ENCODE assay signal across 8 mouse cellular contexts in the genomic region with DNA sequence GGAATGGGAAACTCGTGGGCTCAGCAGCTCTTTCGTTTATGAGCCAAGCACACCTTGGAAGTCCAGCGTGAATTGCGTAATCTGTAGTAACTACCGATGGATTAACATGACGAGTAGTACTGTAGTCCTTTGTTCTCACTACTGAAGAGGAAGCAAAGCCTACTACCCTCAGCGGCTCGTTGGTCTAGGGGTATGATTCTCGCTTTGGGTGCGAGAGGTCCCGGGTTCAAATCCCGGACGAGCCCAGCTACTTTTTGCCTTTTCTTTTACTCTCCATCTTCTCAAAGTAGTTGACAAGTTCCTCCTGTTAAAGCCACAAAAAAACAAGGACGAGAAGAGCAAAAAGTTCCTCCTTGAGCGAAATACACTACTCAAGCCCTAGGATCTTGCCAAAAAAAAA. TPM values are rescaled to one million over a fixed set of nuclear protein-coding genes. Genes with fewer than 3 reads are reported as not detected.
DNase-seq lines count a peak whose midpoint lies in the region; ATAC-seq and TF ChIP-seq lines count a peak whose summit lies in the region.

No protein-coding gene starts in this region.

- ATAC-seq in forebrain, embryonic 14.5 days = peak; percentile 50; the same call in 1 of the 2 replicates
- ATAC-seq in hindbrain, embryonic 14.5 days (ENCODE audit: low FRiP score) = peak; percentile 35; the same call in 1 of the 2 replicates

- in situ Hi-C loops in ES-E14 (cut with MboI; ENCODE audit: low sequenced_read_pairs in 2 of 2, unreplicated experiment in 2 of 2) = loop anchor here in 1 of 2 experiments (10.0 kb wide), 1 partner anchor 123 kb away; no protein-coding TSS in a partner anchor

- no peak overlapping the region for H3K27ac ChIP-seq in ES-E14 (ENCODE audit: insufficient read depth, low read depth, low read length, poor library complexity, severe bottlenecking)
- H3K27ac ChIP-seq in forebrain, embryonic 14.5 days (ENCODE audit: low read depth, low read length) = no peak overlapping the region
- no peak overlapping the region for H3K27ac ChIP-seq in hindbrain, embryonic 14.5 days

- peak overlapping the region; percentile 46 for H3K9ac ChIP-seq in ES-E14 (ENCODE audit: insufficient read depth, low read depth, low read length, poor library complexity, severe bottlenecking)
- no peak overlapping the region for H3K9ac ChIP-seq in forebrain, embryonic 14.5 days (ENCODE audit: low read length)
- no peak overlapping the region for H3K9ac ChIP-seq in hindbrain, embryonic 14.5 days

- WGBS in forebrain, embryonic 14.5 days = under 1% methylated on average over 15 of the region's 15 CpGs
- WGBS in hindbrain, embryonic 14.5 days = under 1% methylated on average over 15 of the region's 15 CpGs

- TF ChIP-seq POLR2A in brain, embryonic 14.5 days (IDR thresholded peaks at IDR 0.05; ENCODE audit: borderline replicate concordance, extremely low read depth, insufficient read depth, insufficient read length, poor library complexity, severe bottlenecking) = no peak

- H3K9me3 ChIP-seq in ES-E14 (ENCODE audit: control insufficient read depth, insufficient read depth, low read depth, low read length) = no peaks in the 10 kb centered on the region
- H3K9me3 ChIP-seq in forebrain, embryonic 14.5 days (replicated peaks; ENCODE audit: control insufficient read depth, low read length) = no peaks in the 10 kb centered on the region
- H3K9me3 ChIP-seq in hindbrain, embryonic 14.5 days (ENCODE audit: control insufficient read depth, low read length) = no peaks in the 10 kb centered on the region

- H3K4me2 ChIP-seq in forebrain, embryonic 14.5 days (ENCODE audit: low read length) = peak overlapping the region; percentile 59
- peak overlapping the region; percentile 53 for H3K4me2 ChIP-seq in hindbrain, embryonic 14.5 days (replicated peaks)

- H3K36me3 ChIP-seq in ES-E14 (ENCODE audit: control insufficient read depth, insufficient read depth, low read length, poor library complexity, severe bottlenecking) = no peaks in the 10 kb centered on the region
- no peaks in the 10 kb centered on the region for H3K36me3 ChIP-seq in forebrain, embryonic 14.5 days (ENCODE audit: control insufficient read depth, insufficient read depth, low read length)
- H3K36me3 ChIP-seq in hindbrain, embryonic 14.5 days (replicated peaks; ENCODE audit: control insufficient read depth, insufficient read depth) = no peaks in the 10 kb centered on the region

- TF ChIP-seq CTCF in brain, embryonic 14.5 days (IDR thresholded peaks at IDR 0.05; ENCODE audit: borderline replicate concordance, extremely low read depth, insufficient read depth, insufficient read length) = no peak

- DNase-seq in ES-E14 (ENCODE audit: low read depth, low spot score) = peak; percentile 75
- peak; percentile 55 for DNase-seq in brain, embryonic 14.5 days (ENCODE audit: low read depth)
- peak; percentile 59 for DNase-seq in forebrain, embryonic 14.5 days (ENCODE audit: low spot score)
- DNase-seq in hindbrain, embryonic 14.5 days (ENCODE audit: low spot score) = peak; percentile 74
- peak; percentile 56 to 69 for DNase-seq in layer of hippocampus, postnatal 36 days
- peak; percentile 84 for DNase-seq in lung, postnatal 36 days
- DNase-seq in right cerebral cortex, adult 18-20 months = peak; percentile 32
- peak; percentile 92 for DNase-seq in yolk sac, embryonic 10.5 days (ENCODE audit: low spot score)

- peak overlapping the region; percentile 66 to 82 for H3K4me3 ChIP-seq in ES-E14 (ENCODE audit: insufficient read depth in 1 of 2, low read depth in 1 of 2, low read length in 2 of 2, poor library complexity in 1 of 2, severe bottlenecking in 1 of 2)
- peak overlapping the region; percentile 38 for H3K4me3 ChIP-seq in forebrain, embryonic 14.5 days (ENCODE audit: low read depth, low read length)
- peak overlapping the region; percentile 36 for H3K4me3 ChIP-seq in hindbrain, embryonic 14.5 days (replicated peaks; ENCODE audit: low read length)

- H3K27me3 ChIP-seq in forebrain, embryonic 14.5 days (replicated peaks; ENCODE audit: control insufficient read depth, insufficient read depth, low read length) = 0 out of 2 replicates have a peak, but pooled peaks cover 8% of the 10 kb centered on the region
- H3K27me3 ChIP-seq in hindbrain, embryonic 14.5 days (ENCODE audit: control insufficient read depth, insufficient read depth, low read length) = peaks cover 24% of the 10 kb centered on the region

- peaks cover 2 to 10% of the 10 kb centered on the region in 2 experiments; a peak in 1 of 4 replicates for H3K4me1 ChIP-seq in ES-E14 (ENCODE audit: control insufficient read depth in 2 of 2, insufficient read depth in 2 of 2, low read length in 2 of 2, poor library complexity in 1 of 2)
- no peaks in the 10 kb centered on the region for H3K4me1 ChIP-seq in forebrain, embryonic 14.5 days (ENCODE audit: control insufficient read depth, insufficient read depth, low read length)
- no peaks in the 10 kb centered on the region for H3K4me1 ChIP-seq in hindbrain, embryonic 14.5 days (replicated peaks; ENCODE audit: control insufficient read depth, insufficient read depth, low read length)

TF ChIP-seq in ES-E14, 5 proteins besides CTCF, POLR2A, EP300 and RAD21:
- TF ChIP-seq HCFC1 (IDR thresholded peaks at IDR 0.05; ENCODE audit: borderline replicate concordance, insufficient read depth, low read length) (no peak), MAFK (IDR thresholded peaks at IDR 0.05; ENCODE audit: insufficient read depth, low read depth, low read length) (peak; percentile 82), CHD2 (IDR thresholded peaks at IDR 0.05; ENCODE audit: low read depth, low read length) (no peak), ZC3H11A (IDR thresholded peaks at IDR 0.05; ENCODE audit: borderline replicate concordance, low read depth, low read length) (no peak), ZNF384 (IDR thresholded peaks at IDR 0.05; ENCODE audit: low read depth, low read length) (peak; percentile 94)

RNA-seq across cellular contexts. Expression of gene Elf2, which starts 17.7 kb away (rescaled TPM):
- 26.7 and 28.4 TPM in 2 replicates for total RNA-seq in ES-E14 (2012; rRNA removed)
- 60.0 and 62.9 TPM in 2 replicates for polyA plus RNA-seq in brain, embryonic 14.5 days (2012; rRNA removed)
- 37.2 and 49.9 TPM in 2 replicates for polyA plus RNA-seq in forebrain, embryonic 14.5 days (2014; fragmentation: Nextera tagmentation; extraction: Ambion mirVana)
- polyA plus RNA-seq in hindbrain, embryonic 14.5 days (2014; fragmentation: Nextera tagmentation; extraction: Ambion mirVana) = 29.0 and 35.0 TPM in 2 replicates
- total RNA-seq in layer of hippocampus, postnatal 36 days (2021) = 10 to 100 TPM; 50.2 to 52.0 TPM

RNA-seq across cellular contexts. Expression of gene Mgarp, which starts 38.4 kb away (rescaled TPM):
- total RNA-seq in ES-E14 (2012; rRNA removed) = 12.5 and 17.5 TPM in 2 replicates
- polyA plus RNA-seq in brain, embryonic 14.5 days (2012; rRNA removed) = 1.2 and 1.7 TPM in 2 replicates
- 0.56 and 0.77 TPM in 2 replicates for polyA plus RNA-seq in forebrain, embryonic 14.5 days (2014; fragmentation: Nextera tagmentation; extraction: Ambion mirVana)
- 0.16 and 1.3 TPM in 2 replicates for polyA plus RNA-seq in hindbrain, embryonic 14.5 days (2014; fragmentation: Nextera tagmentation; extraction: Ambion mirVana)
- not detected for total RNA-seq in layer of hippocampus, postnatal 36 days (2021)

RNA-seq across cellular contexts. Expression of gene Ndufc1, which starts 50.6 kb away (rescaled TPM):
- total RNA-seq in ES-E14 (2012; rRNA removed) = 152 and 231 TPM in 2 replicates
- 349 and 402 TPM in 2 replicates for polyA plus RNA-seq in brain, embryonic 14.5 days (2012; rRNA removed)
- 715 and 875 TPM in 2 replicates for polyA plus RNA-seq in forebrain, embryonic 14.5 days (2014; fragmentation: Nextera tagmentation; extraction: Ambion mirVana)
- 769 and 914 TPM in 2 replicates for polyA plus RNA-seq in hindbrain, embryonic 14.5 days (2014; fragmentation: Nextera tagmentation; extraction: Ambion mirVana)
- 100 to 1,000 TPM; 323 to 359 TPM for total RNA-seq in layer of hippocampus, postnatal 36 days (2021)

RNA-seq across cellular contexts. Expression of gene Naa15, which starts 56.8 kb away (rescaled TPM):
- 43.7 and 53.4 TPM in 2 replicates for total RNA-seq in ES-E14 (2012; rRNA removed)
- 25.0 and 31.7 TPM in 2 replicates for polyA plus RNA-seq in brain, embryonic 14.5 days (2012; rRNA removed)
- 26.6 and 37.4 TPM in 2 replicates for polyA plus RNA-seq in forebrain, embryonic 14.5 days (2014; fragmentation: Nextera tagmentation; extraction: Ambion mirVana)
- polyA plus RNA-seq in hindbrain, embryonic 14.5 days (2014; fragmentation: Nextera tagmentation; extraction: Ambion mirVana) = 35.7 and 38.8 TPM in 2 replicates
- 10 to 100 TPM; 49.3 to 56.6 TPM for total RNA-seq in layer of hippocampus, postnatal 36 days (2021)

Comparison
In these comparisons a context has a peak if more than half of its experiments do, and no peak if none do; other contexts are left out.
1. DNase-seq: peak in every context shown above with its lines; median percentile 92 in yolk sac, embryonic 10.5 days; 84 in lung, postnatal 36 days; 75 in ES-E14; 74 in hindbrain, embryonic 14.5 days; 62 in layer of hippocampus, postnatal 36 days; 59 in forebrain, embryonic 14.5 days; 55 in brain, embryonic 14.5 days; 32 in right cerebral cortex, adult 18-20 months.